Mouse (Mus musculus) E14TG2a.4 (cell line): ENCODE data around the gene Eml6.

Experiments used
- H3K27me3 ChIP-seq: 2 replicates; pipeline ENCODE4 v1.6.1; 2014; ENCODE audit warnings: low read length, control low read depth; ENCODE audit not compliant: insufficient read depth
- H3K36me3 ChIP-seq: 2 replicates; pipeline ENCODE4 v1.6.1; 2014; ENCODE audit warnings: low read length, control low read depth; ENCODE audit not compliant: insufficient read depth
- H3K4me1 ChIP-seq: replicated peaks from 2 replicates; pipeline ENCODE4 v1.6.1; 2014; ENCODE audit warnings: low read depth, low read length, control low read depth
- H3K4me3 ChIP-seq: replicated peaks from 2 replicates; pipeline ENCODE4 v1.5.1; 2014; ENCODE audit warnings: mild to moderate bottlenecking, low read length
- H3K9me3 ChIP-seq: 2 replicates; pipeline ENCODE4 v1.6.1; 2014; ENCODE audit warnings: low read length, control low read depth
- CTCF ChIP-seq: conservative IDR thresholded peaks from 2 replicates; pipeline ENCODE4 v1.5.1; 2014; ENCODE audit warnings: low read length
- NANOG ChIP-seq: IDR thresholded peaks from 2 replicates; pipeline ENCODE4 v1.6.1; 2014; ENCODE audit warnings: borderline replicate concordance, low read length, mixed read lengths
- POU5F1 ChIP-seq: IDR thresholded peaks from 2 replicates; pipeline ENCODE4 v1.6.1; 2014; ENCODE audit warnings: low read length, borderline replicate concordance

Eml6 gene

DNA sequence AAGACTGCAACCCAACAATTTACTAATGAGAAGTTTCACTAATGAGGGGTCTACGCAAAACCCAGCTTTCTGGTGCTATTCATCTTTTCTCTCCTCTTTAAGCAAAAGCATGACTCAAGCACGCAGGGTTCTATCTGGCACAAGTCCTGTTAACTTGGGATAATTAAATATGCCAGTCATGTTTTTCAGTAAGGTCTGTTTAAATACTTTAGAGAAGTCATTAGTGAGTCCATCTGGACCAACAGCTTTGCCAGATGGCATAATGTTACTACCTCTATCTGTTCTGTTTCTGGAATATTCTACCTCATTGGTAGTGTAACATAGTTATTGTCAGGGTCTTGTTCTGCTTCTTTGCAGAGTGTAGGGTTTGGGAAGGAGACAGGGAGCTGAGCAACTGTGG, 101.5 kb downstream of the Eml6 start:
- Histone ChIP-seq H3K4me3 (no peak overlapping the region), H3K4me1 (no peaks in the 10 kb centered on the region), H3K9me3 (no peaks in the 10 kb centered on the region), H3K36me3 (no peaks in the 10 kb centered on the region), H3K27me3 (no peaks in the 10 kb centered on the region)
- no peak for TF ChIP-seq NANOG
- TF ChIP-seq CTCF: no peak
- TF ChIP-seq POU5F1: no peak

DNA sequence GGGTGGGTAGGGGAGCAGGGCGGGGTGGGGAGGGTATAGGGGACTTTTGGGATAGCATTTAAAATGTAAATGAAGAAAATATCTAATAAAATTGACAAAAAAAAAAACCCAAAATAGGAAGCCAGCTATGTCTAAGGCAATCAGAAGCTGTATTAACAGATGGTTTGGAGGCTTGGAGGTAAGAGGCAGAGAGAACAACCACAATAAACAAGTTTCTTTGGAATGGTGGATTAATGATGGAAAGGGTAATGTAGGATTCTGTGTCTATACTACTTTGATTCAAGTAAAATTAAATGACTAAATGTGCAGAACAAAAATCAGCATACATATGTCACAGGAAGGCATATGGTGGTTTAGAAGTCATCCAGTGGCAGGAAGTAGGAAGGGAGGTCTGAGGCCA, 102.0 kb downstream of the Eml6 start:
- no peaks in the 10 kb centered on the region for H3K4me1 ChIP-seq
- no peak for TF ChIP-seq POU5F1
- H3K9me3 ChIP-seq: no peaks in the 10 kb centered on the region
- no peaks in the 10 kb centered on the region for H3K36me3 ChIP-seq
- no peak overlapping the region for H3K4me3 ChIP-seq
- H3K27me3 ChIP-seq: no peaks in the 10 kb centered on the region

DNA sequence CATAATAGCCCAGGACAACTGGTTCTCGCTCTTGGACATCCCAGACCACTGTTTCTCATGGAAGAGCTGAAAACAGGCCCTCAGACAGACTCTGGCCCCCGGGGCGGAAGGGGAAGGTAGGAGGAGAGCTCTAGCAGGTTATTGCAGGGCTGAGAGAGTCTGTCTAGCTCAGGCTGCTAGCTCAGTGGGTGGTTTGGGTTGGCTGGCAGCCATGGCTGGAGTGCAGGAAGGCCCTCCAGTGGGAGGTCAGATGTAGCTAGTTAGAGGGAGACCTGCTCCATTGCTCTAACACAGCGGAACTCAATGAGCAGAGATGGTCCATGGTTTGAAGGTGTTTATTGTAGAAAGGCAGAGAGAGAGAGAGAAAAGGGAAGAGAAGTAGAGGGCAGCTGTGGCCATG, 112.7 kb downstream of the Eml6 start:
- no peaks in the 10 kb centered on the region for H3K36me3 ChIP-seq
- no peaks in the 10 kb centered on the region for H3K4me1 ChIP-seq
- H3K4me3 ChIP-seq: no peak overlapping the region
- TF ChIP-seq NANOG: no peak
- no peak for TF ChIP-seq CTCF
- no peak for TF ChIP-seq POU5F1
- H3K27me3 ChIP-seq: no peaks in the 10 kb centered on the region
- H3K9me3 ChIP-seq: 0 out of 2 replicates have a peak, but pooled peaks cover 3% of the 10 kb centered on the region

DNA sequence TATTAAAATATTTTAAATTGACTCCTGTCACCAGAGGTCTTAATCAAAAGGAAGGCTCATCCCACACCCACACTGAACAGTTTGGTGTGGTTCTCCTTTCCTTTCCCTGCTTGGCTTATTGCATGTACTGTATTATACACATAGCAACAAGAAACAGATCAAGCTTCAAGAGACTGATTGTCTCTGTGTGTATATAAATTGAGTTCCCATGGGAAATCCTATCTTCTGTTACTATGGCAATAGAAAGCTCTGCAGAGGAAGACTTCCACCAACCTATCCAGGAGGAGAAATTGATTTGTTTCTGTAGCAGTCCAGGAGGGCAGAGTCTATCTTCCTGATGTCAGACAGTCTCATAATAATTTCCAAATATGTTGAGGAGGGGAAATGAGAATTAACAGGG, 116.5 kb downstream of the Eml6 start:
- TF ChIP-seq POU5F1 (no peak), NANOG (no peak), CTCF (no peak)
- Histone ChIP-seq H3K27me3 (no peaks in the 10 kb centered on the region), H3K9me3 (0 out of 2 replicates have a peak, but pooled peaks cover 3% of the 10 kb centered on the region), H3K36me3 (no peaks in the 10 kb centered on the region), H3K4me1 (0 out of 2 replicates have a peak, but pooled peaks cover 2% of the 10 kb centered on the region), H3K4me3 (no peak overlapping the region)

DNA sequence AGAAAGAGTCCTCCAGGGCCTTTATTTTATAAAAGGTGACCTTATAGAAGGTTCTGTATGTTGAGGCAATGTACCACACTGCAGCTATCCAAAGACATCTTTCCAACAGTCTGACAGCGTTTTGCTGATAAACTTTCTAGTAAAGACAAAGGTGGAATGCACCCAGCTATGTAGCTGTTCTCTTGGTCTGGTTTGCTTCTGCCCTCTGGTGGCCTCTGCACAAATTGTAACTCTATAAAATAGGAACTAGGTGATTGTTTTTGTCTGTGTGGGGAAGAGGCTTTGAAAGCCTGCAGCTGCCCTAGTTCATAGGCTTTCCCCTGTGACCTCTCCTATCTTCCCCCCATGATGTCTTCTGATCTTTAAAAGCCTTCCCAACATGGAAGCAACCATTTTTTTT, 140.7 kb downstream of the Eml6 start:
- Histone ChIP-seq H3K27me3 (no peaks in the 10 kb centered on the region), H3K9me3 (0 out of 2 replicates have a peak, but pooled peaks cover 4% of the 10 kb centered on the region), H3K4me1 (peaks cover 9% of the 10 kb centered on the region), H3K36me3 (no peaks in the 10 kb centered on the region), H3K4me3 (no peak overlapping the region)
- no peak for TF ChIP-seq NANOG
- TF ChIP-seq CTCF: peak; percentile 63

DNA sequence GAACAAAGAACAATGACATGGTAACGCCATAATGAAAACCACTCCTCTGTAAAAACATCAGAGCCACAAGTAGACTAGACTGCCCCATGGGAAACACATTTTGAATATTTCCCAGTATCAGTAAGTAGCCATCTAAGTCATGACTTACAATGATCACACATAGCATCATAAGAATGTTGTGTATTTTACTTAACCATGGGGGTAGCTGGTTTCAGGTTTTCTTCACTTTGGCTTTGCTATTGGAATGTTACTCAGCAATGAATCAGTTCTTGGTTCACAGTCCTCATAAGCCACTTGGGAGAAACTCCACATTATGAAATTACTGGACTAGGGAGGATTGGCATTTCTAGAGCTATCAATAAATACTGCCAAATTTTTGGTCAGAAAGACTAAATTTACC, 141.5 kb downstream of the Eml6 start:
- Histone ChIP-seq H3K36me3 (no peaks in the 10 kb centered on the region), H3K4me3 (no peak overlapping the region), H3K9me3 (peaks cover 10% of the 10 kb centered on the region; the same call in 1 of the 2 replicates), H3K27me3 (no peaks in the 10 kb centered on the region), H3K4me1 (peaks cover 9% of the 10 kb centered on the region)
- TF ChIP-seq CTCF (no peak), POU5F1 (no peak), NANOG (no peak)

DNA sequence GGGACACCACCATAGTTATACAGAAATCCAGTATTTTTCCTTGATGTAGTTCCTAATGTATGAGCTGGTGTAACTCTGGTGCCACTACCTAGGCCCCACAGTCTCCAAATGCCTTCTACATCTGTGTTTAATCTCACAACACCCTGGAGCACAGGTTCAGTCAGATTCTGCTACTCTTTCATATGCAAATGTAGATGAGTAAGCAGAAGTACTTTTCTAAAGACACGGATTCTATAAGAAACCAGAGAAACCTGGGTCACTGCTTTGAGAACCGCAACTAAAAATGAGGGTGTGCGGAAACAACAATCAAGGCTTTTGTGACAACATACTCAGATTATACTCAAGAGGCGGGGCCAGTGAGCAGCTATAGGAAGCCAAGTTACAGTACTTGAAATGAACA, 142.8 kb downstream of the Eml6 start:
- Histone ChIP-seq H3K4me1 (peaks cover 9% of the 10 kb centered on the region), H3K27me3 (no peaks in the 10 kb centered on the region), H3K9me3 (peaks cover 24% of the 10 kb centered on the region), H3K36me3 (no peaks in the 10 kb centered on the region), H3K4me3 (no peak overlapping the region)
- TF ChIP-seq CTCF (no peak), POU5F1 (peak; percentile 62; the same call in 1 of the 2 replicates), NANOG (peak; percentile 20; the same call in 1 of the 2 replicates)

DNA sequence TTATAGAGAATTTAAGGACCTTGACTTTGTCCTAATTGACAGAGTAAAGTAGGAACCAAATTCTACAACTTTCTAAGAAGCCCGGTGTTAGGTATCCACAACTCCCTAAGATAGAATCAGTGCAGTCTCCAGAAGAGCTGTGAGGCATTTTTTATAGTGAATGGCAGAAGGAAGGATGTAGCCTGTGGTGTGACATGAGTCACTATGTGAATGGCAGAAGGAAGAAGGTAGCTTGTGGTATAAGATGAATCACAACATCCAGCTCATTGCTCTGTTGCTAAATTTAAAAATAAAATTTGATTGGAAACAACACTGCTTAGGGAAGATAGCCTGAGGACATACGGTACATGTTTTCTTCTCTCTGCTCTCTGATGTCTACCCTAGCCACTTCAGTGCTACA, 146.2 kb downstream of the Eml6 start:
- H3K9me3 ChIP-seq: peaks cover 52% of the 10 kb centered on the region
- H3K36me3 ChIP-seq: 0 out of 2 replicates have a peak, but pooled peaks cover 2% of the 10 kb centered on the region
- TF ChIP-seq POU5F1: no peak
- no peak for TF ChIP-seq CTCF
- TF ChIP-seq NANOG: no peak
- H3K27me3 ChIP-seq: no peaks in the 10 kb centered on the region
- no peak overlapping the region for H3K4me3 ChIP-seq
- peaks cover 9% of the 10 kb centered on the region for H3K4me1 ChIP-seq

DNA sequence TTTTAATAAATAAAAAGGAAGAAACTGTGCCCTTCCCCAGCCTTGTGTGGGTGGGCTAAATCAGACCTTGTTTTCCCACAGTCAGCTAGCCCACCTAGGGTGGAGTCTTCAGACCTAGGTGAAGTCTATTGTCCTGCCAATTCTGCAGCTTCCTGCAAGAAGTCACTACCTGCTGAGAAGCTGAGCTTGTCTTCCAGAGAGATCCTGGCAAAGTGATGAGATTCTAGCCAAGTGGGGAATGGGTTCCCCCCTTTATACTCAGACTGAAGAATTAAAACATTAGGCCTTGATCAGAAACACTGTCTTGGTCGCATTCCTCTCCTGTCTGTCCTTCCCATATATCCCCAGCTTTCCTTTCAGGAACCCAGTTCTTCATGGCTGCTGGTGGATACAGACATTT, 147.9 kb downstream of the Eml6 start:
- Histone ChIP-seq H3K9me3 (peaks cover 63% of the 10 kb centered on the region), H3K4me3 (no peak overlapping the region), H3K27me3 (no peaks in the 10 kb centered on the region), H3K4me1 (peaks cover 3% of the 10 kb centered on the region), H3K36me3 (0 out of 2 replicates have a peak, but pooled peaks cover 2% of the 10 kb centered on the region)
- TF ChIP-seq CTCF (no peak), NANOG (peak; percentile 39; the same call in 1 of the 2 replicates), POU5F1 (no peak)
